Mouse (Mus musculus): ENCODE results near the gene Zscan2.
"Not testable (repeated sequence)": the region's sequence is repeated elsewhere in the genome, so short reads cannot be mapped to it uniquely, and the experiment has no call there.

Zscan2 gene

DNA sequence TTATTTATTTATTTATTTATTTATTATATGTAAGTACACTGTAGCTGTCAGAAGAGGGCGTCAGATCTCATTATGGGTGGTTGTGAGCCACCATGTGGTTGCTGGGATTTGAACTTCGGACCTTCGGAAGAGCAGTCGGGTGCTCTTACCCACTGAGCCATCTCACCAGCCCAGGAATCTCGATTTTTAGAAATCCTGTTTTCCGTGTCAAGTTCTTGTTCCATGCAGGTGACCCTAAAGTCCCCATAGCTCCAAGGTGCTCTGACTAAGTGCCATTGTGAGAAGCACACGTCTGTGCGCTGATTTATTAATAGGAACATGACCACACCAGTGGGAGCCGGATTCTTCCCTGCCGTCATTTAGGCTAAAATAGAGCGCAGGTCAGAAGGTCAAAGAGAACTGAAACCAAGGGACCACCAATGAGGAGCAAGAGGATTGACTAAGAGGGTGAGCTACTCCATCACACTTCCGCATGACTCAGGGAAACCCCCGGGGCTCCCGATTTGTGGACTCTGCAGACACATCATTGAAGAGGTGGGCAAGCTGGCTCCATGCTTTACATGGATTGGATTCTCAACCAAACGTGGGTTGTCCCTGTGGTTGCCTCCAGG is 30.4 kb upstream of the Zscan2 start:
- H3K4me1 ChIP-seq (replicated peaks; ENCODE audit: low read depth, low read length), result peaks cover 45% of the 10 kb centered on the region
- TF ChIP-seq CTCF (conservative IDR thresholded peaks at IDR 0.05; ENCODE audit: low read length), result no peak
- TF ChIP-seq POU5F1 (IDR thresholded peaks at IDR 0.05; ENCODE audit: borderline replicate concordance, low read length), result no peak
- TF ChIP-seq NANOG (IDR thresholded peaks at IDR 0.05; ENCODE audit: borderline replicate concordance, low read length), result no peak
- H3K9me3 ChIP-seq (ENCODE audit: low read length), result no peaks in the 10 kb centered on the region
- H3K27me3 ChIP-seq (ENCODE audit: insufficient read depth, low read length), result no peaks in the 10 kb centered on the region
- no peak overlapping the region for H3K4me3 ChIP-seq (replicated peaks; ENCODE audit: low read length)
- no peaks in the 10 kb centered on the region for H3K36me3 ChIP-seq (ENCODE audit: insufficient read depth, low read length)

DNA sequence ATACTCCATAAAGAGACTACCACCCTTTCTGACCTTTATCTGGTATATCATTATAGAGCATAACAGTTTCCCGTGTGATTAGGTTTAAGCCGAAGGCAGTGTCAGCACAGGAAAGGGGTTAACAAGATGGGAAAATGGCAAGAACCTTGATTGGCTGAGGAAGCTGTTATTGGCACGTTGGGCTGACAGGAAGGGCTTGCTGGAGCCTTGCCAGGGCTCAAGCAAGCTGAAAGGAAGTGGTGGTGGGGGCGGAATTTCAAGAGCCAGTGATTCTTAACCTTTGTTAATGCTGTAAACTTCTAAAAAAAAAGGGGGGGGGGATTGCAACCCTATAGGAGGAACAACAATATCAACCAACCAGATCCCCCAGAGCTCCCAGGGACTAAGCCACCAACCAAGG is 28.5 kb upstream of the Zscan2 start:
- Histone ChIP-seq H3K27me3 (ENCODE audit: insufficient read depth, low read length) (no peaks in the 10 kb centered on the region), H3K4me1 (replicated peaks; ENCODE audit: low read depth, low read length) (peaks cover 48% of the 10 kb centered on the region), H3K4me3 (replicated peaks; ENCODE audit: low read length) (no peak overlapping the region), H3K36me3 (ENCODE audit: insufficient read depth, low read length) (no peaks in the 10 kb centered on the region), H3K9me3 (ENCODE audit: low read length) (no peaks in the 10 kb centered on the region)
- TF ChIP-seq NANOG (IDR thresholded peaks at IDR 0.05; ENCODE audit: borderline replicate concordance, low read length) (no peak), POU5F1 (IDR thresholded peaks at IDR 0.05; ENCODE audit: borderline replicate concordance, low read length) (no peak), CTCF (conservative IDR thresholded peaks at IDR 0.05; ENCODE audit: low read length) (no peak)

DNA sequence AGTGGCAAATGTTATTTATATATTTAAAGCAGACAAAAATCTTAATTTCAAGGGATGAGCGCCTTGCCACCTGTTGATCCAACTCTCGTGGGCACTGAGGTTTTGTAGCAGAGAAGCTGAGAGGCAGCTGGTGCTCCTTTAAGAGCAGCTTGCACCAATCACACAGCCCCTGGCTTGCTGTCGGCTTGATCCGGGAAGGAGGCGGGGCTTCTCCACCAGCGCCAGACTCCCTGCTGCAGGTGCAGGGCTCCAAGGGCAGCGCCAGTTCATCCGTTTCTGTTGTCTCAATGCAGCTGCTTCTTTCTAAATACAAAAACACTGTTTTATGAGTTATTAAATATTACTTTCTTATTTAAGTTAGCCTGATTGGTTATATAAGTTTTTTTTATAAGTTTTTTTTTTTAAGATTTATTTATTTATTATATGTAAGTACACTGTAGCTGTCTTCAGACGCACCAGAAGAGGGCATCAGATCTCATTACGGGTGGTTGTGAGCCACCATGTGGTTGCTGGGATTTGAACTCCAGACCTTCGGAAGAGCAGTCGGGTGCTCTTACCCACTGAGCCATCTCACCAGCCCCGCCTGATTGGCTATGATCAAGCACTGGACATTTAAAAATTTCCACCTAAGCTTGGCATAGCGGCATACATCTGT is 27.6 kb upstream of the Zscan2 start:
- H3K27me3 ChIP-seq (ENCODE audit: insufficient read depth, low read length); H3K36me3 ChIP-seq (ENCODE audit: insufficient read depth, low read length); H3K9me3 ChIP-seq (ENCODE audit: low read length): not testable (repeated sequence)
- Histone ChIP-seq H3K4me3 (replicated peaks; ENCODE audit: low read length) (peak overlapping the region; percentile 37; the same call in 1 of the 2 replicates), H3K4me1 (replicated peaks; ENCODE audit: low read depth, low read length) (peaks cover 50% of the 10 kb centered on the region)

DNA sequence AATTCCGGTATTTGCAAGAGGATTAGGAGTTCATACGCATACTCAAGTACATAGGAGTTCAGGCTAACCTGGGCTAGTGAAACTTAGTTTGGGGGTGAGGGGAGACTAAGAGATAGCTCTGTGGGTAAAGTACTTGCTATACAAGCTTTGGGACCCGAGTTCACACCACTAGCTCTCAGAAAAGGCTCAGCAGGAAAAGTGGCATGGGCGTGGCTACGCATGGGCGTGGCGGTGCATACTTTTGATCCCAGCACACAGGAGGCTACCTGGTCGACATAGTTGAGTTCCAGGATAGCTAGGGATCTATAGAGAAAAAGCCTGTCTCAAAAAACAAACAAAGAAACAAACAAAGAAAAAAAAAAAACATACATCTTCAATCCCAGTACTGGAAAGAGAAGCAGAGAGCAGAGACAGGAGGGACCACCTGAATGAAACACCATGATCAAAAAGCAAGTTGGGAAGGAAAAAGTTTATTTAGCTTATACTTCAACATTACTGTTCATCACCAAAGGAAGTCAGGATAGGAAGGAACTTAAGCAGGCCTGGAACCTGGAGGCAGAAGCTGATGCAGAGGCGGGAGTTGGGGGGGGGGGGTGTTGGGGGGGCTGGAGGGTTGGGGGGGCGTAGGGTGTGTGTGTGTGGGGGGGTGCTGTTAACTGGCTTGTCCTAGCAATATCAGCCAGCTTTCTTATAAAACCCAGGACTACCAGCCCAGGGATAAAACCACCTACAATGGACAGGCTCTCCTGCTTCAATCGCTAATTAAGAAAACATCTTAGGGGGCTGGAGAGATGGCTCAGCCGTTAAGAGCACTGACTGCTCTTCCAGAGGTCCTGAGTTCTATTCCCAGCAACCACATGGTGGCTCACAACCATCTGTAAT is 26.8 kb upstream of the Zscan2 start:
- peaks cover 52% of the 10 kb centered on the region for H3K4me1 ChIP-seq (replicated peaks; ENCODE audit: low read depth, low read length)
- H3K4me3 ChIP-seq (replicated peaks; ENCODE audit: low read length), result peak overlapping the region; percentile 37; the same call in 1 of the 2 replicates
- H3K27me3 ChIP-seq (ENCODE audit: insufficient read depth, low read length), result 0 out of 2 replicates have a peak, but pooled peaks cover 3% of the 10 kb centered on the region
- no peak for TF ChIP-seq CTCF (conservative IDR thresholded peaks at IDR 0.05; ENCODE audit: low read length)
- TF ChIP-seq NANOG (IDR thresholded peaks at IDR 0.05; ENCODE audit: borderline replicate concordance, low read length), result no peak
- no peak for TF ChIP-seq POU5F1 (IDR thresholded peaks at IDR 0.05; ENCODE audit: borderline replicate concordance, low read length)
- no peaks in the 10 kb centered on the region for H3K36me3 ChIP-seq (ENCODE audit: insufficient read depth, low read length)
- no peaks in the 10 kb centered on the region for H3K9me3 ChIP-seq (ENCODE audit: low read length)

DNA sequence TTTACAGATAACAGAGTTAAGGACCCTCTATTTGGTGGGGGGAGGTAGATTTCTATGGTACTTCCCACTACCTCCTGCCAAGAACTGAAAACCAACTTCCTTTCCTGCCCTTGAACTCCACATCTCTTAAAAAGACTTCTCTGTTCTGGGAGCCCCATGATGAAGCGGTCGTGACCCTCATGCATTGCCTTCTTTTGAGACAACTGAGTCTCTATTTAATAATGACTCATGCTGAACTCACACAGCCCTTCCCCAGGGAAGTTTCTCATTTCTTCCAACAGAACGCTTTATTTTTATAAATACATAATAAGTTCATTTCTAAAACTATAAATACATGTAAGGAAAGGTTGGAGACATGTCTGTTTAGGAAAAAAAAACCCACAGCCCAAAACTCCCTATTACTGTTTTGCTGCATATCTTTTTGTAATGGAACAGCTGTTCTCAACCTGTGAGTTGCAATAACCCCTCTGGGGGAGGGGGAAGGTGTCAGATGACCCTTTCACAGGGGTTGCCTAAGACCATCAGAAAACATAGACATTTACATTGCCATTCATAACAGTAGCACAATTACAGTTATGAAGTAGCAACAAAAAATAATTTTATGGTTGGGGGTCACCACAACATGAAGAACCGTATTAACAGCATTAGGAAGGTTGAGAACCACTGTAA is 24.6 kb upstream of the Zscan2 start:
- Histone ChIP-seq H3K9me3 (ENCODE audit: low read length) (no peaks in the 10 kb centered on the region), H3K4me3 (replicated peaks; ENCODE audit: low read length) (no peak overlapping the region), H3K36me3 (ENCODE audit: insufficient read depth, low read length) (no peaks in the 10 kb centered on the region), H3K27me3 (ENCODE audit: insufficient read depth, low read length) (0 out of 2 replicates have a peak, but pooled peaks cover 3% of the 10 kb centered on the region), H3K4me1 (replicated peaks; ENCODE audit: low read depth, low read length) (peaks cover 52% of the 10 kb centered on the region)
- TF ChIP-seq CTCF (conservative IDR thresholded peaks at IDR 0.05; ENCODE audit: low read length) (no peak), POU5F1 (IDR thresholded peaks at IDR 0.05; ENCODE audit: borderline replicate concordance, low read length) (no peak), NANOG (IDR thresholded peaks at IDR 0.05; ENCODE audit: borderline replicate concordance, low read length) (no peak)

DNA sequence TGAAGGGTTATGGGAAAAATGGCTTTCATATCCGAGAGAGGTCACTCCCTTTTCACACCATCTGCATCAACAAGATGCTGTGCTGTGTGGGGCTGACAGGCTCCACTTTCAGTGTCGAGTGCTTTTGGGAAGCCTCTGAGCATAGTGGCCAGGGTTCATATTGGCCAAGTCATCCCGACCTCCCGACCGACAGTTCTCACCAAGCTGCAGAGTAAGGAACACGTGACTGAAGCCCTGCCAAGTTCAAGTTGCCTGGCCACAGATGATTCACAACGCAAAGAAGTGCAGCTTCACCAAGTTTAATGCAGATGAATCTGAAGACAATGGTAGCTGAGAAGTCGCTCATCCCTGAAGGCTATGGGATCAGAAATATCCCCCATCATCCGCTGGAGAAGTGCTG is 23.0 kb upstream of the Zscan2 start:
- Histone ChIP-seq H3K9me3 (ENCODE audit: low read length) (no peaks in the 10 kb centered on the region), H3K27me3 (ENCODE audit: insufficient read depth, low read length) (0 out of 2 replicates have a peak, but pooled peaks cover 3% of the 10 kb centered on the region), H3K4me1 (replicated peaks; ENCODE audit: low read depth, low read length) (peaks cover 55% of the 10 kb centered on the region), H3K4me3 (replicated peaks; ENCODE audit: low read length) (0 out of 2 replicates have a peak overlapping the region, but pooled peaks have one; percentile 0), H3K36me3 (ENCODE audit: insufficient read depth, low read length) (no peaks in the 10 kb centered on the region)
- TF ChIP-seq NANOG (IDR thresholded peaks at IDR 0.05; ENCODE audit: borderline replicate concordance, low read length), result no peak
- no peak for TF ChIP-seq POU5F1 (IDR thresholded peaks at IDR 0.05; ENCODE audit: borderline replicate concordance, low read length)
- TF ChIP-seq CTCF (conservative IDR thresholded peaks at IDR 0.05; ENCODE audit: low read length), result no peak

DNA sequence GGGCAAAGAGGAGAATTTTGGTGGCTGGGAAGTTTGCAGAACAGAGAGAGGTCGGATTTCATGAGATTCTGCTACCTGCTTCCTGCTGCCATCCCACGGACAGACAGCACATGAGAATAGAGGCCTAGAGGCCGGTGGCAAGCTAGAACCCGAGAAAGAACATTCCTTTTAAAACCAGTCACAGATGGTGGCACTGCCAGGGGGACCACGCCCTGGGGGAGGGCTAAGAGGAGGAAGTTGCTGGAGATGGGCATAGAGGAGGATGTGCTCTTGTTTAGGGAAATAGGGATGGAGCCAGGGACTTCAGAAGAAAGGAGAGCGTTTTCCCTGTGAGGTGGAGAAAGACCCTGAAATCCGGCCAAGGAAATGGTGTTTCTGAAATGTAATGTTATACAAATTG is 22.5 kb upstream of the Zscan2 start:
- Histone ChIP-seq H3K9me3 (ENCODE audit: low read length) (no peaks in the 10 kb centered on the region), H3K4me3 (replicated peaks; ENCODE audit: low read length) (no peak overlapping the region), H3K36me3 (ENCODE audit: insufficient read depth, low read length) (no peaks in the 10 kb centered on the region), H3K4me1 (replicated peaks; ENCODE audit: low read depth, low read length) (peaks cover 59% of the 10 kb centered on the region), H3K27me3 (ENCODE audit: insufficient read depth, low read length) (0 out of 2 replicates have a peak, but pooled peaks cover 3% of the 10 kb centered on the region)
- TF ChIP-seq POU5F1 (IDR thresholded peaks at IDR 0.05; ENCODE audit: borderline replicate concordance, low read length), result no peak
- no peak for TF ChIP-seq NANOG (IDR thresholded peaks at IDR 0.05; ENCODE audit: borderline replicate concordance, low read length)
- no peak for TF ChIP-seq CTCF (conservative IDR thresholded peaks at IDR 0.05; ENCODE audit: low read length)

DNA sequence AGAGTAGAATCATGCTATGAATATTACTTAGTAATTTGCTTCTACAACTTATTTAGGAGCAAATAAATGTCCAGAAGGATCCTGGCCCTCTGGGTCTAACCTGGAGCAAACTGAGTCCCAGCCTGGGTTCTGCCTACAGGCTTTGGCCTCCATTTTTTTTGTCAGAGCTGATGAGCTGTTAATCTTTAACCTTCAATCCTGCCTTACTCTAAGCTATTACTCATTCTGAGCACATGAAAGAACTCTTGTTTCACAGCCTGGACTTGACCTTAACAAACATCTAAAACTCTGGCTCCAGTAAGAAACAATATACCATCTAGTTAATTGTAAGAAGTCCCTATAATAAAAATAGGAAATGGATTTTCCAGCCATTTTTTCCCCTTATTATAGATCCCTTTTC is 21.0 kb upstream of the Zscan2 start:
- Histone ChIP-seq H3K4me1 (replicated peaks; ENCODE audit: low read depth, low read length) (peaks cover 70% of the 10 kb centered on the region), H3K27me3 (ENCODE audit: insufficient read depth, low read length) (0 out of 2 replicates have a peak, but pooled peaks cover 3% of the 10 kb centered on the region), H3K4me3 (replicated peaks; ENCODE audit: low read length) (no peak overlapping the region), H3K9me3 (ENCODE audit: low read length) (no peaks in the 10 kb centered on the region), H3K36me3 (ENCODE audit: insufficient read depth, low read length) (peaks cover 7% of the 10 kb centered on the region)
- TF ChIP-seq CTCF (conservative IDR thresholded peaks at IDR 0.05; ENCODE audit: low read length), result no peak
